Mouse (Mus musculus) gastrocnemius, adult 2 months (tissue): Measurements from ENCODE around the gene Frmd4a. TPM values are rescaled to one million over a fixed set of nuclear protein-coding genes. Genes with fewer than 3 reads are reported as not detected.

Experiments used
- DNase-seq: peaks from one replicate; pipeline ENCODE4 v3.0.0; 2022
- H3K27ac ChIP-seq: fragments of 200-600 bp; 2 replicates; pipeline ENCODE4 v1.8.1; 2022; ENCODE audit warnings: mild to moderate bottlenecking
- H3K4me3 ChIP-seq: fragments of 200-600 bp; 2 replicates; pipeline ENCODE4 v1.8.1; 2022; ENCODE audit warnings: mild to moderate bottlenecking, moderate library complexity
- CTCF ChIP-seq: fragments of 200-600 bp; IDR thresholded peaks from 2 replicates; pipeline ENCODE4 v1.8.1; 2022; ENCODE audit warnings: antibody characterized with exemption, mild to moderate bottlenecking, moderate library complexity
- intact Hi-C: fragments of 180-260 bp; cut with DNase I; formaldehyde crosslinking; loops from one replicate; pipeline ENCODE4 v1.15.1; 2025
- total RNA-seq, 2 experiments: library from RNA; stranded (reverse); gene quantifications; 2 replicates each; pipeline ENCODE4 v1.2.3; 2021

Gene Frmd4a
- total RNA-seq, 2 experiments from 2014 or later, result 2.4 to 4.2 TPM

DNA sequence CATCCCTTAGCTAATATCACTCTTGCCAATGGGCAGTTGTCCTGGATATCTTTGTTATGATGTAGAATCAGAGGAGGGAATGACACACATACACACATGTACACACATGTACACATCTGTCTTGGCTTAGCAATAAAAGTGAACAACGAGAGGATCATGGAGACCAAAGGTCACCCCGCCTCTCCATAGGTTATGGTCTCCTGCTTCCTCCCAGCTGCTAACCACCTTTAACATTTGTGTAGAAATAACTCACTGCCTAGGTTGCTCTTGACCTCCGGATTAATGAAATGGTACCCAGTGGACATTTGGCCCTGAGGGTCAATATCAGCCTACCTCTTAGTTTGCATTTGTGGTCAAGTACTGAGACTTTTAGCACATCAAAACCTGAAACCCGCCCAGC is 523.8 kb downstream of the Frmd4a start:
- Histone ChIP-seq H3K4me3 (no peak overlapping the region), H3K27ac (no peak overlapping the region)
- intact Hi-C loops, result no loop called here
- no peak for TF ChIP-seq CTCF
- DNase-seq, result no peak

- DNase-seq, result no peak
- no peak for TF ChIP-seq CTCF
- peak overlapping the region; percentile 57 for H3K27ac ChIP-seq
- no peak overlapping the region for H3K4me3 ChIP-seq
- intact Hi-C loops, result no loop called here
Observed at GRCm38 (mm10) chr2:4541844-4542628, 524.5 kb downstream of the Frmd4a start.

DNA sequence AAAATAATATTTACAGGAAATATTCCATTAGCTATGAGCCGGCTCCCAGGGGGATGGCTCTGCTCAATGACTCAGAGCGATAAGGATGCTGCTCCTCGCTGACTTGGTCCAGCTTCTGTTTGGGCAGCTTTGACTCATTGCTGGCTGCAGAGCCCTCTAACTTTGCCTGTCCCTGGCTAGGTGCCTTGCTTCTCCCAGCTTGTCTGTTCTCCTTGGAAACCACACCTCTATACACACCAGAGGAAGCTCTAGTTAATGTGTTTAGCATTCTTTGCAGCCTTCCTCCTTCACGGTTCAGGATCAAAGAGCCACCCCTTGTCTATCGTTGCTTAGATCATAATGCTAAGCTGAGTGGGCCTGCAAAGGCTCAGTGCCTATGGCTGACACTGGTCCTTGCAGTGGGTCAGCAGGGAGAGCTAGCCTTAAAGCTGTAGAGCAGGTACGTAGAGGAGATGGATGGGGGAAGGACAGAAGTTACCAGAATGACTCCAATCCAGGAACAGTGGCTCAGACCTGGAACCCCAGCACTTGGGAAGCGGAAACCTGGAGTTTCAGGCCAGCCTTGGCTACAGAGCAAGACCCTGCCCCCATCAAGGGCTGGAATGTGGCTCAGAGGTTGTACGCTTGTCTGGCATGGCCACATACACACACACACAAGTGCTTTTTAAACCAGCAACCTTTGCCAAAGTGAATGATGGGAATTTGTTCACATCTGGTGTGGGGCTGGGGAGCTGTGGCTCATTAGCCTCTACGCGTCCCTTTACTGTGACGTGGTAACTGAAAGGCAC is 525.3 kb downstream of the Frmd4a start:
- intact Hi-C loops, result no loop called here
- TF ChIP-seq CTCF, result no peak
- Histone ChIP-seq H3K4me3 (no peak overlapping the region), H3K27ac (peak overlapping the region; percentile 70)
- DNase-seq, result peak; percentile 73

DNA sequence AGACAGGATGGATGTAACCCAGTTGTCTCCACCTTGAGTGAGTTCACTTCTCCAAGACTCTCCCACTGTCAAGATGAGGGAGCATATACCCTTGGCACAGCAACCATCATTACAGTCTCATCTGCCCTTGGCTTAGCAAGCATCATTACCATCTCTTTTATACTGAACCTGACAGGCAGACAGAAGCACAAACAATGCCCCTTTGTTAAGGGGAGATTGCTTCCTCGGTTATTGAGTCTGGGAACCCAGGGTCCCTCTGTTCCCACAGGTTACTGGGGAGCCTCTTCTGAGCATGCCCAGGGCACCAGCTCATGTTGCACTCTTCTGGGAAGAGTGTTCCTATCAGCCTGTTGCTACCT is 525.9 kb downstream of the Frmd4a start:
- H3K4me3 ChIP-seq, result no peak overlapping the region
- TF ChIP-seq CTCF, result no peak
- no peak for DNase-seq
- H3K27ac ChIP-seq, result peak overlapping the region; percentile 20; the same call in 1 of the 2 replicates
- intact Hi-C loops, result no loop called here

DNA sequence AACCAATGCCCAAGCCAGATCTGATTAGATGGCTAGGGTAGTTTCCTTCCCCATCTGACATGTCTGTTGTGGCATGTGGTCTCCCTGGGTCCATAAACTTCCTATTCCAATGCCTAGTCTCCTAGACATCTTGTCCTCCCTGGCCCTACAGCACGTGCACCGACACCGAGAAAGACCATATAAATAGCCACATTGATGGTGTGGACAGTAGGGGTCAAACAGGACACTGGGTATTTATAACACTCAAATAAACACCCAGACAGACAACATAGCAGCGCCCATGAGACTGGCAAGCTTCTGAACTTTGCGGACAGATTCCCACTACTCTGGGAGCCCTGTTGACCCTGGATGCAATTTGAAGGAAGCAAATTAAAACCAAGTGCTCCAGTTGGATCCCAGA is 526.8 kb downstream of the Frmd4a start:
- intact Hi-C loops, result no loop called here
- no peak for TF ChIP-seq CTCF
- no peak overlapping the region for H3K4me3 ChIP-seq
- no peak overlapping the region for H3K27ac ChIP-seq
- no peak for DNase-seq

- no peak overlapping the region for H3K4me3 ChIP-seq
- intact Hi-C loops, result no loop called here
- no peak for TF ChIP-seq CTCF
Observed at GRCm38 (mm10) chr2:4545261-4545660, 527.7 kb downstream of the Frmd4a start.

DNA sequence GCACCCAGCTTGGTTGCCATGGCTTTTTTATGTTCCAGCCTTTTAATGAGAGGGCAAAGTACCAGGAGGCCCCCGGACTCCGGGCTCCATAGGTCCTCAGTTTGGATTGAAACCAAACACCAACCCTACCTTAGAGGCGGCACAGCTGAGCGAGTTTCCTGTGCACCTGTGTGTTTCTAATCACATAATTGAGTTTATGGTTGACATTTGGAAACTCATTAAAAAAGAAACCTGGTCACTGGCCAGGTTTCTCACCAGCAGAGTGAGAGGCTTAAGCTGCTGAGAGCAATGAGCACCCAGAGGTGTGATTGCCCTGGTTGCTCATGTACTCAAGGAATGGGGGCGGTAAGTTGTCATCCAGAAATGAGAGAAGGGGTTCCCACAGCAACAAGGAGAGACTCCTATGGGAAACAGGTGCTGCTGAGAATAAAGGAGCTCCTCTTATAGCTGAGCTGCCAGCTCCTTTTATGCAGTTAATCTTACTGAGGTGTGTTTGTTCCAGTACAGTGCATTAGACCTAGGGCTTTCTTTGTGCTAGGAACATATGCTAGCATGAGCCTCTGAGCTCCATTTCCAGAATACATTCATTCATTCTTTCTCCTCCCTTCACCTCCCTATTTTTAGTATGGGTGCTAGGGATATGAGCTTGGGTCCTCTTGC is 529.6 kb downstream of the Frmd4a start:
- DNase-seq, result no peak
- no peak for TF ChIP-seq CTCF
- no peak overlapping the region for H3K4me3 ChIP-seq
- H3K27ac ChIP-seq, result no peak overlapping the region
- intact Hi-C loops, result no loop called here

More at GRCm38 (mm10) chr2:4545261-4545660, 527.7 kb downstream of the Frmd4a start:
- no peak overlapping the region for H3K27ac ChIP-seq
- DNase-seq, result no peak

GRCm38 (mm10) chr2:4549271-4549670 is 531.8 kb downstream of the Frmd4a start:
- no peak overlapping the region for H3K27ac ChIP-seq
- intact Hi-C loops, result no loop called here
- TF ChIP-seq CTCF, result no peak
- DNase-seq, result no peak
- no peak overlapping the region for H3K4me3 ChIP-seq

DNA sequence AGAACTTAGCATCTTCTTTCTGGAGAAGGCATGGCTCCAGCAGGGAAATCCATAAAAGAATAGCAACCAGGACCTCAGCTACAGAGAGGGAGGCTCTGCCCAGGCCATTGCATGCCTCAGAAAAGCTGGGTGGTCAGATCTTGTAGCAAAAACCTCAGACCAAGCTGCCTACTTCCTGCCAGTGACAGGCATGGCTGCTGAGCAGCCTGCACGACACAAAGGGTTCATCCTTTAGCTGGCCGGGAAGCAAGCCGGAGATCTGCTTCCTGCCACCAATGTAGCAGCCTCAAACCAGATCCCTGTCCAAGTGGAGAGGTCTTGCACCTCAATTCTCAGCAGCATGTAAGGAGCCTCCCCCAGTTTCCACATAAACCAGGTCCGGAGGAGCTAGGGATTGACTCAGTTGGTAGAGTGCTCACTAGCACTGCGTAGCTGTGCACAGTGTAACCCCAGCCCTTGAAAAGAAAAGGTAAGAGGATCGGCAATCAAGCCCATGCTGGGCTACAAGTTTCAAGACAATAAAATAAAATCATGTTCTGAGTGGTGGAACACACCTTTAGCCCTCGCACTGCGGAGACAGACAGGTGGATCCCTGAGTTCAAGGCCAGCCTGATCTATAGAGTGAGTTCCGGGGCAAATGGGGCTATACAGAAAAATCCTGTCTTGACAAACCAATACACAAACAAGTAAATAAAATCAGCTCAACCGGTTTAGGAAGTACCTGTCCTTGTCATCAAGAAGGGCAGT is 532.7 kb downstream of the Frmd4a start:
- Histone ChIP-seq H3K4me3 (no peak overlapping the region), H3K27ac (no peak overlapping the region)
- DNase-seq, result no peak
- TF ChIP-seq CTCF, result no peak
- intact Hi-C loops, result loop anchor here (10.0 kb wide), 1 partner anchor 45 kb away; no protein-coding TSS in a partner anchor

DNA sequence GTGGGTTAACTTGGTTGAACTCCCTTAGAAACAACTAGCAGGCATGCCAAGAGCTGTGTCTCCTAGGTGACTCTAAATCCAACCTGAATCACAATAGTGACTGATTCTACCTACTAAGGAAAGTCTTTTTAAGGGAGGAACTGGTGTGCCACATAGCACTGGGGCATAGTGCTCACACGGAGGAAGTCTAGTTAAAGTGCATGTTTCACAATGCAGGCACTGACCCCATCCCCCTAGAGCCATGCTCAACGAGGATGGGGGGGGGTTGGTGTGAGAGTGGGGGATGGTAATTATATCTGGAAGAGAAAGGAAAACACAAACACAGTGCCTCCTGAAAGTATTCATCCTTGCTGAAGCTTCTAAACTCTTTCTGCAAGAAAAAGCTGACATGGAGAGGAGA is 533.9 kb downstream of the Frmd4a start:
- Histone ChIP-seq H3K4me3 (no peak overlapping the region), H3K27ac (no peak overlapping the region)
- intact Hi-C loops, result loop anchor here (10.0 kb wide), 1 partner anchor 47 kb away; no protein-coding TSS in a partner anchor
- no peak for DNase-seq
- TF ChIP-seq CTCF, result no peak

GRCm38 (mm10) chr2:4551866-4552265 is 534.3 kb downstream of the Frmd4a start:
- intact Hi-C loops, result loop anchor here (10.0 kb wide), 1 partner anchor 47 kb away; no protein-coding TSS in a partner anchor
- DNase-seq, result no peak
- Histone ChIP-seq H3K27ac (no peak overlapping the region), H3K4me3 (no peak overlapping the region)
- no peak for TF ChIP-seq CTCF

- Histone ChIP-seq H3K27ac (no peak overlapping the region), H3K4me3 (no peak overlapping the region)
- no peak for TF ChIP-seq CTCF
- intact Hi-C loops, result loop anchor here (10.0 kb wide), 1 partner anchor 48 kb away; no protein-coding TSS in a partner anchor
- DNase-seq, result no peak
Observed at GRCm38 (mm10) chr2:4552486-4552885, 535.0 kb downstream of the Frmd4a start.
